Mouse (Mus musculus) olfactory bulb, adult 2 months (tissue): ENCODE results near the gene Imp4.

Source experiments
- CTCF ChIP-seq: fragments of 200-500 bp; IDR thresholded peaks from 2 replicates; pipeline ENCODE4 v1.5.1; 2012; ENCODE audit warnings: low read depth, mild to moderate bottlenecking, low read length, moderate library complexity; ENCODE audit not compliant: insufficient read depth
- POLR2A ChIP-seq: fragments of 200-500 bp; IDR thresholded peaks from 2 replicates; pipeline ENCODE4 v1.6.1; 2012; ENCODE audit warnings: mild to moderate bottlenecking, low read depth, low read length, moderate library complexity; ENCODE audit not compliant: insufficient read depth

DNA sequence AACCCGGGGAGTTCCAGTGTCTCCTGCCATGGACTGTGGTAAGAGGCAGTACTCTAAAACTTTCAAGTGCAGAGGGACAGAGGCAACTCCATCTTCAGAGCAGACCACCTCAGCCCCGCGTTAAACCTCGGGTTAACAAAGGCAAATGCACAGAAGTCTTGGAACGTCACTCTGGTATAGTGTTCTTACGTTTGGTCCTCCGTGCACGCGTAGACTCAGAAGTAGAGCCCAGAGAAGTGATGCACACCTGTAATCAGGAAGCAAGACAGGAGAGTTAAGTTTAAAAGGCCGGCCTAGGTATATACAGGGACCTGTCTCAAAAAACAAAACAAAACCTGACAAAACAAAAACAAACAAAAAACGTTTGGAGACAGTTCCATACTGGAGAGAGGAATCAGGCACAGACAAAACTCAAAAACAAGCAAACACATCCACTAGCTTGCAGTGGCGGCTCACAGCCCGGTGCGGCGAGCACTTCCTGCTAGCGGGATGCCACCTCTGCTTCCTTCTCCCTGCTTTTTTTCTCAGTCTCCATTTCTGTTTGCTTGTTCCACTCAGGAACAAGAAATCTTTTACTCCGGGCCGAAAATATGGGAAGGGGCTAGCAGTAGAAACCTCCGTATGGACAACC, 5.6 kb upstream of the Imp4 start:
- TF ChIP-seq CTCF (no peak), POLR2A (no peak)
